Mouse (Mus musculus) R1 (cell line): ENCODE measurements around the gene Nup133.
A peak's percentile ranks its signal among the peaks of the same experiment; 100 is the strongest.

Source experiments
- DNase-seq: peaks from one replicate; pipeline ENCODE4 v3.0.0-alpha.2; 2018; ENCODE audit warnings: low read depth, low spot score

Nup133 gene

GRCm38 (mm10) chr8:123953686-123954085, 4.6 kb upstream of the Nup133 start:
- DNase-seq, result no peak

GRCm38 (mm10) chr8:123950077-123950802, 1.2 kb upstream of the Nup133 start:
- DNase-seq, result peak; percentile 85

GRCm38 (mm10) chr8:123949686-123949986, 571 bp upstream of the Nup133 start:
- no peak for DNase-seq

GRCm38 (mm10) chr8:123929026-123929425, 20.0 kb downstream of the Nup133 start:
- no peak for DNase-seq

GRCm38 (mm10) chr8:123925671-123926070, 23.4 kb downstream of the Nup133 start:
- no peak for DNase-seq

- DNase-seq, result peak; percentile 94
These were observed 24.3 kb downstream of the Nup133 start for GRCm38 (mm10) chr8:123924719-123925118.

- no peak for DNase-seq
These were observed 34.4 kb downstream of the Nup133 start for GRCm38 (mm10) chr8:123914635-123915034.

- DNase-seq, result no peak
These were observed 36.8 kb downstream of the Nup133 start for GRCm38 (mm10) chr8:123912265-123912664.

- DNase-seq, result no peak
These were observed 41.5 kb downstream of the Nup133 start for GRCm38 (mm10) chr8:123907604-123908003.

- no peak for DNase-seq
These were observed 46.4 kb downstream of the Nup133 start for GRCm38 (mm10) chr8:123902653-123903052.

GRCm38 (mm10) chr8:123899366-123899765, 49.7 kb downstream of the Nup133 start:
- no peak for DNase-seq

- DNase-seq, result no peak
These were observed 50.5 kb downstream of the Nup133 start for GRCm38 (mm10) chr8:123898576-123898975.

GRCm38 (mm10) chr8:123896774-123897173, 52.3 kb downstream of the Nup133 start:
- no peak for DNase-seq

GRCm38 (mm10) chr8:123896366-123896761, 52.7 kb downstream of the Nup133 start:
- DNase-seq, result no peak

- no peak for DNase-seq
These were observed 53.2 kb downstream of the Nup133 start for GRCm38 (mm10) chr8:123895680-123896365.

- DNase-seq, result no peak
These were observed 53.8 kb downstream of the Nup133 start for GRCm38 (mm10) chr8:123895230-123895629.

GRCm38 (mm10) chr8:123894502-123895097, 54.5 kb downstream of the Nup133 start, which contains the start of gene Acta1:
Gene Acta1, minus strand, starts transcription at chr8:123894751.
- DNase-seq, result no peak

- no peak for DNase-seq
These were observed 55.7 kb downstream of the Nup133 start for GRCm38 (mm10) chr8:123893413-123893812.

- DNase-seq, result no peak
These were observed 56.4 kb downstream of the Nup133 start for GRCm38 (mm10) chr8:123892586-123893155.

GRCm38 (mm10) chr8:123891883-123892585, 57.0 kb downstream of the Nup133 start:
- peak; percentile 47 for DNase-seq

GRCm38 (mm10) chr8:123891271-123891670, 57.8 kb downstream of the Nup133 start:
- peak; percentile 36 for DNase-seq

- DNase-seq, result no peak
These were observed 59.3 kb downstream of the Nup133 start for GRCm38 (mm10) chr8:123889797-123890196.
